Comparison of ENCODE assay signal across 9 mouse cellular contexts in the genomic region with DNA sequence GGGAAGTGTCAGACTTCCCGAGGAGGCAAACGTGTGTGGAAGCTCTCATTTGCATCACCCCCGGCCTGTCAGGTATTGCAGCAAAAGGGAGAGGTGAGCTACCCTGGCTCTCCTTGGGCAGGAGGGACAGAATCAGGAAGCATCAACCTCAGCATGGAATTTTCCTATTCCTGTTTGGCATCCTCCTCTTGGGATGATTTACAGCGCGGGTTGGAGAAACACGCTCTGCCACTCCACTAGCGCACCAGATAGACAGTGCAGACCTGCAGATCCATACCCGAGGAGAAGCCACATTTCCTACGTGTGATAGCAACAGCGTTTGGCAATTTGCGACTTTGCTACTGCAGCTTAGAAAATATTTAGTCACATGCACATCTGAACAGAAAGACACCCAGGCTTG. TPM values are rescaled to one million over a fixed set of nuclear protein-coding genes. Genes with fewer than 3 reads are reported as not detected.
A peak's percentile ranks its signal among the peaks of the same experiment; 100 is the strongest.
DNase-seq lines count a peak whose midpoint lies in the region; ATAC-seq and TF ChIP-seq lines count a peak whose summit lies in the region.
"Had no signal": no experiment of that assay in that cellular context is flagged by ENCODE, and none has a peak within 500 bp of the region (broad histone marks: within the 10 kb centered on the region; RNA-seq: fewer than 3 reads in every experiment).

No protein-coding gene starts in this region.

- intact Hi-C loops in heart, adult 2 months (cut with DNase I) = no loop called here

- no peak for DNase-seq in heart, adult 2 months
- DNase-seq in cerebellum, adult 11 months = peak; percentile 33
- no peak for DNase-seq in gastrocnemius, postnatal 25 days
- no peak for DNase-seq in ovary, postnatal 36 days (ENCODE audit: low spot score)

- peak overlapping the region; percentile 93 for H3K4me2 ChIP-seq in heart, embryonic 16.5 days (ENCODE audit: low read depth, low read length)
- peak overlapping the region; percentile 82 for H3K4me2 ChIP-seq in limb, embryonic 13.5 days (replicated peaks)

- H3K9ac ChIP-seq in heart, embryonic 16.5 days (ENCODE audit: low read length) = no peak overlapping the region
- no peak overlapping the region for H3K9ac ChIP-seq in heart, adult 2 months (ENCODE audit: low read depth, low read length)
- H3K9ac ChIP-seq in limb, embryonic 13.5 days = peak overlapping the region; percentile 39; the same call in 1 of the 2 replicates

- no peak for TF ChIP-seq CTCF in heart, adult 2 months (IDR thresholded peaks at IDR 0.05)

- H3K27me3 ChIP-seq in heart, embryonic 16.5 days (ENCODE audit: control insufficient read depth, insufficient read depth, low read length) = 0 out of 2 replicates have a peak, but pooled peaks cover 5% of the 10 kb centered on the region
- no peaks in the 10 kb centered on the region; the same call in 1 of the 2 replicates for H3K27me3 ChIP-seq in heart, adult 2 months (ENCODE audit: control insufficient read depth, insufficient read depth, low read length)
- H3K27me3 ChIP-seq in limb, embryonic 13.5 days = peaks cover 24% of the 10 kb centered on the region

- no peak overlapping the region for H3K27ac ChIP-seq in heart, embryonic 16.5 days (ENCODE audit: low read length)
- H3K27ac ChIP-seq in heart, adult 2 months = no peak overlapping the region
- no peak overlapping the region for H3K27ac ChIP-seq in limb, embryonic 13.5 days

- no peak for TF ChIP-seq POLR2A in heart, adult 2 months (IDR thresholded peaks at IDR 0.05; ENCODE audit: insufficient read depth, low read depth, low read length)

- no peak for ATAC-seq in heart, embryonic 16.5 days (replicated peaks; ENCODE audit: extremely low read depth, insufficient read depth, low FRiP score)
- ATAC-seq in frontal cortex, adult (ENCODE audit: low TSS enrichment) = peak; percentile 44
- ATAC-seq in limb, embryonic 13.5 days (ENCODE audit: low FRiP score, low read depth) = no peak
- ATAC-seq in erythroblast, adult 5-6 weeks (replicated peaks; ENCODE audit: low FRiP score, poor library complexity, severe bottlenecking) = no peak

- no peaks in the 10 kb centered on the region for H3K79me2 ChIP-seq in heart, adult 2 months (replicated peaks; ENCODE audit: control insufficient read depth, insufficient read depth, low read length)

- peak overlapping the region; percentile 34 for H3K4me3 ChIP-seq in heart, embryonic 16.5 days (ENCODE audit: low read length)
- H3K4me3 ChIP-seq in heart, adult 2 months = no peak overlapping the region
- peak overlapping the region; percentile 52 for H3K4me3 ChIP-seq in limb, embryonic 13.5 days
- H3K4me3 ChIP-seq: myocyte had no signal

- 10% methylated on average over 11 of the region's 11 CpGs for WGBS in heart, embryonic 16.5 days
- WGBS in heart, adult 2 months = 9% methylated on average over 11 of the region's 11 CpGs
- 14% methylated on average over 11 of the region's 11 CpGs for WGBS in limb, embryonic 13.5 days

- H3K9me3 ChIP-seq in heart, embryonic 16.5 days (replicated peaks; ENCODE audit: control insufficient read depth, low read length) = no peaks in the 10 kb centered on the region
- no peaks in the 10 kb centered on the region for H3K9me3 ChIP-seq in limb, embryonic 13.5 days

- H3K4me1 ChIP-seq in heart, embryonic 16.5 days (ENCODE audit: control insufficient read depth, insufficient read depth, low read length) = peaks cover 8% of the 10 kb centered on the region; the same call in 1 of the 2 replicates
- H3K4me1 ChIP-seq in heart, adult 2 months (ENCODE audit: control insufficient read depth, insufficient read depth, low read length) = no peaks in the 10 kb centered on the region
- peaks cover 13% of the 10 kb centered on the region; the same call in 1 of the 2 replicates for H3K4me1 ChIP-seq in limb, embryonic 13.5 days

- no peaks in the 10 kb centered on the region for H3K36me3 ChIP-seq in heart, embryonic 16.5 days (ENCODE audit: control insufficient read depth, insufficient read depth)
- H3K36me3 ChIP-seq in heart, adult 2 months (ENCODE audit: control insufficient read depth, insufficient read depth, low read length) = no peaks in the 10 kb centered on the region
- no peaks in the 10 kb centered on the region for H3K36me3 ChIP-seq in limb, embryonic 13.5 days

- TF ChIP-seq EP300 in heart, adult 2 months (IDR thresholded peaks at IDR 0.05; ENCODE audit: insufficient read depth, low read depth, low read length) = no peak

RNA-seq across cellular contexts. Expression of a gene that starts 32.2 kb away (rescaled TPM):
- 0.06 and 0.08 TPM in 2 replicates for polyA plus RNA-seq in heart, embryonic 16.5 days (2015; fragmentation: Nextera tagmentation; extraction: Ambion mirVana)
- total RNA-seq in heart, adult 2 months (2021) = under 1 TPM in 1 of 2 experiments, not detected in 1; 0.05 TPM
- polyA plus RNA-seq in heart, adult 2 months (2012; rRNA removed) = 0.04 and 0.12 TPM in 2 replicates
- polyA plus RNA-seq in limb, embryonic 13.5 days (2015; fragmentation: Nextera tagmentation; extraction: Ambion mirVana) = 2.7 and 3.2 TPM in 2 replicates
- under 1 TPM in 1 of 2 experiments, not detected in 1; 0.03 TPM for total RNA-seq in gastrocnemius, postnatal 25 days (2021)
- total RNA-seq in erythroblast, adult 5-6 weeks (2015; ENCODE audit: low replicate concordance) = not detected in 2 replicates
- total RNA-seq in erythroblast, adult 5-6 weeks (2017; ENCODE audit: low replicate concordance) = not detected in 2 replicates
- polyA plus RNA-seq: myocyte had no signal
